Mouse (Mus musculus) CD8-positive naive resting alpha-beta T cell, adult 2 months (primary cell): ENCODE data around the gene Cdkl5.

Experiments used
- DNase-seq, 2 experiments: peaks; one replicate each; pipeline ENCODE4 v3.0.0; 2022; ENCODE audit warnings: low read depth in 2 of 2, low spot score in 2 of 2

Cdkl5 gene

DNA sequence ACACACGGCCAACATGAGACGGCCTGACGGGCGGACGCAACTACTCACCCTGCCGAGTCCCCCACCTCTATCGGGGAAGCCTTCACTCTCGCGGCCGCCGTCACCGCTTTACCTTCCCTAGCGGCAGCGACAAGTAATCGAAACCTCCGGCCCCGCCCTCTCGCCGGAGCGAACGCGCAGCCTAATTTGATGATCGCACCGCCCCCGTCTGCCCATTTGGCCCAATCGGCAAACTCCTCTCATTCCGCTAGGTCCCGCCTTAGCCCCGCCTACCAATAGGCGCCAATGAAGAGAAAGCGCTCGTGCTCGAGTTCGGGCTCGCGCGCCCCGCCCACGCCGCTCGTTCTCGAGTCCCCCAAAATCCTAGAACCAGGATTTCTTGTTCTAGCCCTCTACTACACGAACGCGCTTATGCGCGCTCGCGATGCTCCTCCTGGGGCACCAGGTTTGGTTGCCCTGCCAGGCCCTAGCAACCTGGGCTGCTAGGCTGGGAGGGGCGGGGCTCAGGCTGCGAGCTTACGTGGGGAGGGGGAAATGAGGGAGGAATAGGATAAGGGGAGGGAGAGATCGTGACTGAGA lies at the start of gene Cdkl5:
Gene Cdkl5 (minus strand): TSS at position 162 of the 579 bp plus-strand sequence.
- DNase-seq, result peak; percentile 89 to 92

DNA sequence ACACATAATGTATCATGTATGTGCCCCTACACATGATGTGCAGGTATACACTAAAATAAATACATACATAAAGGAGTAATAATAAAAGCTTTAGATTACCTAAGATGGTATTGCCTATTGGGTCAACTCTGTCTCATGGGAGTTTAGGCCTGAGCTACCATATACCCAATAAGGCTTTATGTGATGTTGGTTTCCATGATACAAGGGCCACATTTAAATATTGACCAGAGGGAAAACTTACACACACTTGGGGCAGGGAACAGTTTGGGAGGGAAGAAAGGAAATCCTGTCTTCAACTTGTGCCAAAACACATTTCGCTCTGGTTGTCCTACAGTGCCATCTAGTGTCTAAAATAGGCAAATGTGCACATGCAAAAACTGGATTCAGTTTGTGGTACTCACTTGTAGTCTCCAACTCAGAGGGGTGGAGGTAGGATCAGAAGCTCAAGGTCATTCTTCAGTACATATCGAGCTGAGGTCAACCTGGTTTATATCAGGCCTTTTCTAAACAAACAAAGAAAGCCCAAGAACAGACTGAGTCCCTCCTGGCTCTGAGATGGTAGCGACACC lies 38.8 kb upstream of the Cdkl5 start:
- peak in 1 of 2 experiments; percentile 8 for DNase-seq

DNA sequence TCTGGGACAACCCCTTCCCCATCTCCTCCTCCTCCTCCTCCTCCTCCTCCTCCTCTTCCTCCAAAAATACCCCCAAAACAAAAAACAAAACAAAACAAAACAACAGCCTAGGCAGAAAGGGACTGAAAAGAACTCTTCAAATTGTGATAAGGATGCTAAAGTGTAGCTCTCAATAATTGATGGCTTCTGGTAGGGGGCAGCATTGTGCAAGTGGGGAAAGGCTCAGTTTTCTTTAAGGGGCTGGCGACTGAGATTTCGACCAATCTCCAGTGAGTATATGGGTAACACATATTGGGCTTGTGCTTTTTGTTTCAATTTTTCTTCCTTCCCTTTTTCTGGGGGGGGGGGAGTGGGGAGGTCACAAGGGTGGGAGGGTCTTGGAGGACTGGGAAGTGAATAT lies 37.9 kb upstream of the Cdkl5 start:
- DNase-seq, result no peak

DNA sequence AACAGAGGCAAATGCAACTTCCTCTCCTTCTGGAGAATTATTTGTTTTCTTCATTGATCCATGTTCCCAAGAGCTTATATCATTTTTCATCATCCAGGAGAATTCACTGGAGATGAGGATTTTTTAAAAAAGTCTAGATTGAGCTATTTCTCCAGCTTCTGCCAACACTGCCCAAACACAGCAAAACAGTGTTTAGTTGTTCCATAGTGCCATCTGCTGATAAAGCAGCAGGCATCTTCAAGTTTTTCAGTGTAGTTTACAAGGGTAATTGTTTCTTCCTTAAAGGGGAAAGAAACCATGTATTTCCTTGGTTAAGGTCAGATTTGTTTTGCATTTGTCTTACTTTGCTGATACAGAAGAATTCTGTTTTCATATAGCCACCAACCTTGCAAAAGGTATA lies 35.7 kb upstream of the Cdkl5 start:
- no peak for DNase-seq

DNA sequence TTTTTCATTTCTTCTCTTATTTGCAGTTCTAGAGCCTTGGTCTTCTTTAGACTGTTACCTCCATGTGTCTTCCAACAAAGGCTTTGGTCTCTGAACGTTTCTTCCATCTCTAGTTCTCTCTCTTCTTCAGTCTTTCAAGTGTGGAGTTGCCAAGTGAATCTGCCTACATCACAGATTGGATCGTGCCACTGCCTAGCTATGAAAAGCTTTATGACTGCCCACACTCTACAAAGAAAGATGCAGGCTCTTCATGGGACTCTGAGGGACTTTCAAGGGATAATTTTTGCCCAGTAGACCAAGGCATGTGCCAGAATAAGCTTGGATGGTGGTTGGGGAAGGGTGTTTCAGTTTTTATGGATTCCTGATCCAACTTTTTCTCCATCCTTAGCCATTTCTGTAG lies 30.0 kb upstream of the Cdkl5 start:
- no peak for DNase-seq

DNA sequence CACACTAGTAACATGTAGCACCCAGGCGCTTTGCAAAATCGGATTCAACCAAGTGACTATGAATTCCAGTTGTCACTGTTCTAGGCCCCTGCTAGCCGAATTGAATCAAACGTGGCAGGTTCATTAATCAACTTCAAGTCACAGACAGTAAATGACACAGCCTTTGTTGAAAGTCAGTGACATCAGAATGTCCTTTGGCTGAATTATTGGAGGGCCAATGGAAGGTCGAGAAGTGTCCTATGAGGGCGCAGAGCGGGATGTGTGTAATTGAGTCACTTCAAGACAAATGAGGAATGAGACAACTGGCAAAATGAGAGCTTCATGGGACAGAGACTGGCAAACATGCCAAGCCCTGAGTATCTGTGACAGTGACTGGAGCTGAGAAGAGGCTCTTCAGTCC lies 27.0 kb upstream of the Cdkl5 start:
- DNase-seq, result no peak

DNA sequence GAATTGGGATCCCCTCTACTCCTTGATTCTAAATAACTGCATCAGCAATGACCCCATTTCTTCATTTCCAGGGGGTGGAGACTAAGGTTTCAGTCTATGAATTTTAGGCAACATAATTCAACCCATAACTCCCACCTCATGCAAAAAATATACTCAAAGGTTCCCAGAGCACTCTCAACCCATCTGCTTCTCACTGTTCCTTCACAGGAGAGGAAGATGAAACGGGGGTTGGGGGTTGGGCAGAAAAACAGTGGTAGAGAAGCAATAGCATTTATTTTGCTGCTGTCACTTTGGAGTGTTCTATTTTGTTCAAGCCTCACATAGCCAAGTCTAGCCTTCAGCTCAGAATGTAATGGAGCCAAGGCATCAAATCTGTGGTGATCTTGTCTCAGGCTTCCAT lies 23.7 kb upstream of the Cdkl5 start:
- no peak for DNase-seq

DNA sequence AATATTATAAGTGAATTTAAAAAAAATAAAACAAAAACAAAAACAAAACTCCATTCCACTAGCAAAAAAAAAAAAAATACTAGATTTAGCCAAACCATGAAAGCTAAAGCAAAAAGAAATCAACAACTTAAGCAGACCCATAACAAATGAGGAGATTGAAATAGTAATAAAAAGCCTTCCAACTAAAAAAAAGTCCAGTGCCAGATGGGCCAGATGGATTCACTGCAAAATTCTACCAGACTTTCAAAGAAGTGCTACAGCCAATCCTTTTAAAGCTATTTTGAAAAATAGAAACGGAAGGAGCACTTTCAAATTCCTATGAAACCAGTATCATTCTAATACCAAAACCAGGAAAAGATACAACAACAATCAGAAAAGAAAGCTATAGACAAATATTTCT lies 11.8 kb upstream of the Cdkl5 start:
- no peak for DNase-seq

DNA sequence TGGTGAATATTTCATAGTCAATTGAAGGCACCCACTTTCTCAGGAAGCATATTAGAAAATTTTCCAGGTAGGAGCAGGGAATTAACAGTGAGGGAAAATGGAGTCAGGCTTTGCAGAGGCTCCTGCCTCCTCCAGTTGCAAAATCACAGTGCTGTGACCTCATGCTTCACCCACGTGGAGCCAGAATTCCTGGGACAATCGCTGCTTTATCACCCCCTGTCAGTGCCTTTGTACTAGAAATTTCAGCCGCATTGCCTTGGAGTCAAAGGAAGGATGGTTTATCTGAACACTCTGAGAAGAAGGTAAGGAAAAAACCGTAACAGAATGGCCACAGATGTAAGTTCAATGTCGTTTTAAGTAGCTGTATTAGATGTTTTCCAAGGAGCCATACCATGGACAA lies 1.5 kb upstream of the Cdkl5 start:
- no peak for DNase-seq

DNA sequence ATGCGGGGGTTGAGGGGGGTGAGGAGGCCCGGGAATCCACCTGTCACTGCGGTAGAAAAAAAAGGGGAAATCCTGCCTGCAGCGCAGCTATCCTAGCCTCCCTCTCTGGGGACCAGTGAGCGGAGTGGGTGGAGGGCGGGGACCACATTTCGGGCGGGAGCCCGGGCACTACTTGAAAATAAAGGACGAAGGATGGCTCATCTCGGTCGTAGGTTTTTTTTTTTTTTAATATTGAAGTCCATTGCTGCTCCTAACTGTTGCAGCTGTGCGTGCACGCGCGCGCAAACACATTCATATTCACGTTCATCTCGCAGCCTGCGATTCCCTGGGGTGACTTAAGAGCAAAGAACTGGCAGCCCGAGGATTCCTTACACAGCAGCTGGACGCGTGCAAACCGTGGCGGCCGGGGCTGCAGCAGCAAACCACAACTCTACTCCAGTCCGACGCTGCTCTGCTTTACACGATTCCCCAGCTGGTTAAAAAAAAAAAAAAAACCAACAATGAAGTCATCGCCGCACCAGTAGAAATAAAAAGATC lies 695 bp upstream of the Cdkl5 start:
- DNase-seq, result no peak

DNA sequence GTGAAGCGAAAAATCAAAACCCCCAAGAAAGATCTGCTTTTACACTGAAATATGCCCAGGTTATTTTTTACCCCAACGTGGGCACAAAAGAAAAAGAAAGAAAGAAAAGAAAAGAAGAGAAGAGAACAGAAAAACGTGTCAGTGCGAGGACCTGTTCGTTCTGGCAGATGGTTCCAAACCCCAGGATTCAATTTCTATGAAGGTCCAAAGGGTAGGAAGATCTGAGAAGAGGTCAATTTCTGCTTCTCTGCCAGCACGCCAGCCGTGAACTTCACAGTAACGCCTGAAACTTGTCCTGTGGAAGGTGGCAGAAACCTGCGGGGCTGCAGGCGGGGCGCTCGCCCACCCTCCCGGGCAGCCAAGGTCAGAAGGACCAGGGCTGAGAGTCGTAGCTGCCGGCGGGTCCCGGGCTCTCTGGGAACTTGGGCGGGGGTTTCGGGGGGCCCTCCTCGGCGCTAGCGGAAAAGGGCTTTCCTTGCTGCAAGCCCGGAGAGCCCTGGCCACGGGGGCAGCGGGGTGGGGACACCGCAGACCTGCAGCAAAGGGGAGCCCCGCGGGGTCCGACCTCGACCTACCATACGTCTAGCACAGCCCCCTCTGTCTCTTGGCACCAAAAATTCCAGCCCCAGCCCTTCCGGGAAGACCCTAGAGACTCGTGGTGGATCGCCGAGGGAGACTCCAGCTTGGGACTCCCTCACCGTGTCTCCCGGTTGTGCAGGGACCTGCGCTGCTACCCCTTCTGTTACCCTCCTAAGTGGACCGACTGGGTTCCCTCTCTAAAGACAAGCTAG lies 560 bp downstream of the Cdkl5 start:
- DNase-seq, result peak; percentile 0

DNA sequence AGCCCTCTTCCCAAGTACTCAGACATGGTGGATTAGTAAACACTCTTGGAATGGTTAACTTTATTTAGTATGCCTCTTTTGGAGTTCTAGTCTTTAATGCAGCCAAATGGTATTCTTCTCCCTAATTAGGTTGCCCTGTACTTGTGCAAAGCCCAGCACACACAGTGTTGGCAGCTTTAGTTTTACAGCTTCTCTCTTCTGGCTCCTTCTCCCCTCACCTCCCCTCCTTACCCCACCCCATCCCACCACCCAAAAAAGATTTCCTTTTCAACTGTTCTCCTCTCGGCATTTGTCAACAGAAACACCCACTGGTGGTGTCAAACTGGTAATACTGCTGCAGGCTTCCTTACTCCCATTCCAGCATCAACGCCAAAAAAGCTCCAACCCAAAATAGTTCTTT lies 1.8 kb downstream of the Cdkl5 start:
- no peak for DNase-seq

DNA sequence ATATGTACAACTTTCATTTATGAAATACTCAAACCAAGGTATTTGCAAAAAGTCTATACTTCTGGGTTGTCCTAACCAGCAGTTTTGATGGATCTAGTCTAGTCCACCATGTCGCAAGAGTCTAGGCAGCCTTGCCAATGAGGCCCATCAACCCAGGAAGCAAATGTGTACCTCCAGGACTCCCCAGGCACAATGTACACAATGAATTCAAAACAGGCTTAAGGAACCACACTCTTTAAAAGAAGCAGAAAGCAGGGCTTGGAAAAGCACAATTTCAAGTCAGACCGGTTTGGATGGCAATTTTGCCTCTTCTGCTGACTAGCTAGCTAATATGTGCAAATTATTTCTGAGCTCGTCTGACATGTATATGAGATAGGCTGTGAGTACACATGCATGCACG lies 4.2 kb downstream of the Cdkl5 start:
- no peak for DNase-seq

DNA sequence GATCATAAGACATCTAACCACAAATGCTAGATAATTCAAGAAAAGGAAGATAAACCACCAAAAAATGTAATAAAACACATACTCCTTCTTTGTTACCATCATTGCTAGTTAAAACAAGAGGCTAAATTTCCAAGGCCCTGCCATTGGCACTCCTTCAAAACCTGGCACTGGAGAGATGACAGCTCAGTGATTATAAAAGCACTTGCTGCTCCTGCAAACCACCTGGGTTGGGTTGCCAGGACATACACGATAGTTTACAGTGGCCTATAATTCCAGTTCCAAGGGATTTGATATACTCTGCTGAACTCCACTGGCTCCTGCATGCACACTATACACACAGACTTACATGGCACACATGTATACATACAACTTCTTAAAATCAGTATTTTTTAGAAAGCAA lies 16.6 kb downstream of the Cdkl5 start:
- no peak for DNase-seq

DNA sequence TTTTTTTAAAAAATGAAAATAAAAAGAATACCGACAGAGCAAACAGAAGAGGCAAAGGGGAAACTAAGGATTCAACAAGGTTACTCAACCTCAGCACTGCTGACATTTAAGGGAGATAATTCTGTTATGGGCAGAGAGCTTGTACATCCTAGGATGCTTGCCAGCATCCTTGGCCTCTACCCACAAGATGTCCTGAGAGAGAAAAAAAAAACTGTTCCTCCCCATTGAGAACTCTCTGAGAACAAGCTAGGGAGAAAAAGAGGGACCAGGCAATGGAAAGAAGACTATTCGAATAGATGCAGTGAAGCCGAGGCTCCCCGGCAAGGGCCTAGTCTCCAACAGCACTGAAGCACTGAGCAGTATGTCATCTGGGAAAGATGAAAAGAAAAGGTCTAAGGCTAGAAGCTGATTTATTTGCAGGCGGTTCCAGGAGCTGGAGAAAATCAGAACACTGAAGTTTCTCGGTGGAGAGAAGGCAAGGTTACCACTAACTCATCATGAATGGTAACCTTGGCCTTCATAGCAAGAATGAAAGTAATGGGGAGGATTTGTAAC lies 22.4 kb downstream of the Cdkl5 start:
- no peak for DNase-seq

DNA sequence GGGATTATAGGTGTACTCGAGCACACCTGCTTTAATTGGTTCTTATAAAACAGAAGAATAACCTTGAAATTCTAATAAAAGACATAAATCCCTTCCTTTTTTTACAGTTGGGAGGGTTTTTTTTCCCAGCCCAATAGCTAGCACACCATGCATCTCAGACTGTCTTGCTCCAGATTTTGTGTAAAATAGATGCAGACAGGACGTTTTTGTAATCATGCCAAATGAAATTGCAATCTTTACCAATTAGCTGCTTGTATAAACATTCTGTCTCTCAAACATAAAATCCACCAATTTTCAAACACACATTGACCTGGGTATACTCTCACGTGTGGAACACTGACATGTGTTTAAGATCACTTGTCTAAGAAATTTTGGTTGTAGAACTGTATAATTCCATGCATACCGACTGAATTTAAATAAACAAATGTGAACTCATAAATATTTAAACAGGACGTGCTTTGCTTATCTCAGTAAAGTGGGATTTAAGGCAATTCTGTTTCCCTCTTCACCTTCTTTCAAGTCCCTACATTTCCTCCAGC lies 35.8 kb downstream of the Cdkl5 start:
- DNase-seq, result no peak

DNA sequence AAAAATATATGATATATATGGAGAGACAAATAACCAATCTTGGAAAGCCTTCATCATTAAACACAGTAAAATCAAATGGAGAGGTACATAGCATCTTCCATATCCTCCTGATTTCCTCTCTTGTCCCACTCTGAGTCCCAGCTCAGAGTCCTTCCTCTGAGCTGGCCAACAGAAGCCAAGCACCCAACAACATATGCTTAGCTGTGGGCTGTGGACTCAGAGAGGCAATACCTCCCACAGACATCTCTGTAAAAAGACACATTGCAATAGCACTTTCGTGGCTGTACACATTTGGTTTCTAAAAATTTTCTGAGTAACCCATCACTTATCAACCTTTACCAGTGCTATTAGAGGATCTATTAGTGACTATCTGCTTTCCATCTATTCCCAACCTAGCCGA lies 44.9 kb downstream of the Cdkl5 start:
- DNase-seq, result no peak

DNA sequence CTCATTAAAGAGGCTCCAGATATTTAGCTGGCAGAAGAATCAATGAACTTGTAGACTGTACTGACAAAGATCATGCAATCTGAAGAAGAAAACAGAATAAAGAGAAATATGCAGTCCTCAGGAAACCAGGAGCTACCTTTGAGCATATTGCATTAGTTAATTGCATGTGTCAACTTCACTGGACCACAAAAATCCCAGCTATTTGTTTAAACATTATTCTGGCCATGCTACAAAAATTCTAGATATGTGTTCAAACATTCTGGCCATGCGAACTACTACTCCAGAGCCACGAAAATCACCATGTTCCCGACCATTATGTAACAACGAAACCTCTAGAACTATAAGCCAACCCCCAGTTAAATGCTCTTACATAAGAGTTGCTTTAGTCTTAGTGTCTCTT lies 49.8 kb downstream of the Cdkl5 start:
- no peak for DNase-seq

DNA sequence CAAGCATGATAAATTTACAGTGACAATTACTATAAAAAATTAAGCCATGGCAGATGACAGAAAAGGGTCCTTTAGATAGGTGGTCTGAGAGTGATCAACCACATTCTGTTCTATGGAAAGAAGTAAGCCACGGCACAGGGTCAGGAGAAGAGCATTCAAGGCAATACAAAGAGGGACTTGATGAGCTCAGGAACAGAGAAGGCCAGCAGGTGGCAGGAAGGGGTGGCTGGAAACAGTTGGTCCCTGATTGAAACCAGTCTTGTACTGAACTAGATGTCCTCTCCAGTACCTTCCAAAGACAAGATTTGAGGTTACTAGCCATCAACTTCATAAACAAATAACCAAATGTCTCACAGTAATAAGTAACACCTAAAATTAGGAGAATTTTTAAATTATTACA lies 59.0 kb downstream of the Cdkl5 start:
- DNase-seq, result no peak

DNA sequence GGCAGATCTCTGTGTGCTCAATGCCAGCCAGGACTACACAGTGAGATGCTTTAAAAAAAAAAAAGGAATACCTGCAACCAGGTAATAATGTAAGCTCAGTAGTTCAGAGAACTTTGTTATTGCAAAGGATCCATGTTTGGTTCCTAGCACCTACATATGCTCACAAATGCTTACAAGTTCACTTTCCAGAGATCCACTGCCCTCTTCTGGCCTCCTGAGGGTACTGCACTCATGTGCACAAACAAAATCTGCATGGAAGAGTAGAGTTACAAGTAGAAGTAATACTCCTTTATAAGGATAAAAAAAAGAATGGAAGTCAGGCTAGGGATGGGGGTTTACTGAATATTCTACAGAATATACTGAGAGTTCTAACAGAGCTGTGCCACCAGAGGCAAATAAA lies 63.8 kb downstream of the Cdkl5 start:
- no peak for DNase-seq

DNA sequence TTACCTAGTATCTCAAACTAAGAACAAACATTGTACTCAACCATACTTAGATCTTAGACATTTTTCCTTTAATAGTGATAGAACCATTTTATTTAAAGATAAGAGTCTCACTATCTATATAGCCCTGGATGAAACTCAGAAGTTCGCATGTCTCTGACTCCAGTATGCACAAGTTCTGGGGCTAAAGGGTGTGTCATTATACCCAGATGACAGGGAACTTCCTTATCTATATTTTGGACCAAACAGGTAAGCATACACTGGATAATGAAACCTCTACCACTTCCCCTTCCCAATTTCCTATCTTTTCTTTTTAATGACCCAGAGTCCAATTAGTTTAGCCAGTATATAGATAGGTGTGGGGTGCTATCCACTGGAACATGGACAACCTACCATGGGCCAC lies 65.6 kb downstream of the Cdkl5 start:
- no peak for DNase-seq
